Mouse (Mus musculus) spleen, postnatal 10 days (tissue): ENCODE results near the gene Syt16.

Source experiments
- DNase-seq, 2 experiments: peaks; one replicate each; pipeline ENCODE4 v3.0.0; 2021 to 2022; ENCODE audit warnings: low spot score in 2 of 2

Syt16 gene

DNA sequence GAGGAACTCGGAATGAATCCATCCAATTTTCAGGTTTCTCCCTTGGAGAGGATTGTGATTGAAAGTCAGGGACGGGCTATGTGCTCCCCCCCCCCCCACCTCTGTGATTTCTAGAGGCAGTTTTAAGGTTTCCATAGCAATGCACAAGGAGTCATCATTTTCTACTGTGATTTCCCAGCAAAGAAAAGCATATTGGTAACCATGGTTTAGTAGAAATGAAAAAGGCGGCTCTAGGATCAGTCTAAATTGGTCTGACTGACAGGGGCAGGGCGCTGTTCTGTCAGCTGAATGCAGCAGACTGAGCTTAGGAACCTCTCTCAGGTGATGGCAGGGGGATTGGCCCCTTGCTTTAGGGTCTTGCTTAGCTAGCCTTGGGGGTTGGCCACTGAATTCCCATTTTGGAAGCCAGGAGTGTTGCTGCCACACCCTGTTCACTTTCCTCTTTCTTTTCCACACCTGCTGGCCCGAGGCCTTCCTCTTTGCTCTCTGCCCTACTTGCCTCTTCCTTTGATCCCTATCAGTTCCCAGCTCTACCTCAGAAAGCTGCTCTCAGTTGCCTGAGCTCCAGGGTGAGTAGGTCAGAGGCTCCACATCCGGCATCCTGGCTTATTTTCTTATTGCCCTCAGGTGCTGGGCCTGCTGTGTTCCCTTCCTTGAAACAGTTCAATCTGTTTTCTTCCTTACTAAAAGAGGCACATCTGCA lies 108.5 kb downstream of the Syt16 start:
- no peak for DNase-seq

DNA sequence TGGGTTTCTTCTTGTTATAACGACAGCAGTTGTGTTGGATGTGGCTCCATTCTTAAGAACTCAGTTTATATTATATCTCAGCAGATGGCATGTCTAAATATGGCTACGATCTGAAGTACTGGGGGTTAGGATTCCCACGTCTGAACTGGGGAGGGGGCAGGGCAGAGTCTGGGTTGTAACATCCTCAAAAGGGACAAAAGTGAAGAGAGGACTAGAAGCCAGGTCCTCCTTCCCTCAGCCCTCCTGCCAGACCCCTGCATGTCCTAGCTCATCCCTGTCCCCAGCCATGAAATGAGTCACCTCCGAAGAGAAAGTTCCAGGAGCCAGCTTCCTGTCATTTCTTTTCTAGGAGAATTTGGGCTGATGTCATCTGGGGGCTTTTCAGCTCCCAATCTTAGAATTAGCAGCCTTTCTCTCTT lies 111.2 kb downstream of the Syt16 start:
- DNase-seq, result no peak

DNA sequence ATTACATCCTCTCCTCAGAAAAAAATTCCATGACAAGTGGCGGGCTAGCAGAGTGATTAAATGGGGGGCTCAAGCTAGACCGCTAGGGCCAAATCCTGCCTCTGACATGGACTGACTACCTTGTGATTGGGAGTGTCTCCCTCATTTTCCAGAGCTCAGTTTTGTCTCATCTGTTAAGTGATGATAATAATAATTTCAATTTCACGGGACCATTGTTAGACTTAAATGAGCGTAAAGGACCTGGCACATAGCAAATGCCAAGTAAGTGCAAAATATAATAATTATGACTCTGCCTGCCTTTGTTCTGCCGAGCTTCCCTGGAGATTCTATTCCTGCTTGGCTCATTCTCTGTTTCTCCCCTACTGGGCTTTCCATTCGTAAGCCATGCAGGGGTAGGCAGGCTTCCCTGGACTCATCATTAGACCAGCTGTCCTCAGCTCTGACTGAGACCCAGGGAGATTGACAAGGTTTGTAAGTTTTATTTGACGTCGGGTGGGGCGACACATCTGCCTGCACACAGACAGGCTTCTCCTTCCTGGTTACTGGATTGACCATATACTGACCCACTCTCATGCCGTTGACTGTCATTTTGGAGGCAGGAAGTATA lies 112.1 kb downstream of the Syt16 start:
- DNase-seq, result no peak

DNA sequence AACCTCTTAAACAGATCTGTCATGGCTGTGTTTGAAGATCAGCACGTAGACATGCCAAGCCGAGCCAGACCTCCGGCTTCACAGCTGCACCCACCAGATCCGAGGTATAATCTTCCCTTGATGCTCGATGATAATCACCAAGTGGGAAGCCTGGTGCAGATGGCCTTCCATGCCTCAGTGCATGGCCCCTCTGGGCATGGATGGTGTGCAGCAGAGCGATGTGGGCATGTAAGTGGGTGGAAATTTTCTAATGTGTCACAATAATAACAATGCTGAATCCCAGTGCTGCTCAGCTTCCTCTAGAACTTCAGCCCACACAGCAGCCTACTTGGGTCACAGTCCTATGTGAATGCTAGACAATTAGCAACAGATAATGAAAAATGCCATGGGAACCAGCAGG lies 119.4 kb downstream of the Syt16 start:
- no peak for DNase-seq

DNA sequence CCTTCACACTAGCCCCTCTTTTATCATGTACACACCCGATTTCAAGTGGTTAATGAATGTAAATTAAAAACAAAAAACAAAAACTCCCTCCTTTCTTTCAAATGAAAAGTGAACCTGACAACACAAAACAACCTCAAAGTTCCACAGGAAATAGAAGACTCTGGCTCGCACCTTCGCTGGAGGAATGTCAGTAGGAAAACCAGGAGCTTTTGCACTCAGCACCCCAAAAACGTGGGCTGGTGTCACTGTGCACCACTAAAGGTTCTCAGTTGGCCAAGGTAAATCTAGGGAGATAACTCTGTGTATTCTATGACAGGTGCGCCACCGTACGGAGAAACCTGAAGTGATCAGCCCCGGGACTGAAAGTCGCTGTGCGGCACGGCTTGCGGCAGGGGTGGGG lies 128.3 kb downstream of the Syt16 start:
- no peak for DNase-seq

DNA sequence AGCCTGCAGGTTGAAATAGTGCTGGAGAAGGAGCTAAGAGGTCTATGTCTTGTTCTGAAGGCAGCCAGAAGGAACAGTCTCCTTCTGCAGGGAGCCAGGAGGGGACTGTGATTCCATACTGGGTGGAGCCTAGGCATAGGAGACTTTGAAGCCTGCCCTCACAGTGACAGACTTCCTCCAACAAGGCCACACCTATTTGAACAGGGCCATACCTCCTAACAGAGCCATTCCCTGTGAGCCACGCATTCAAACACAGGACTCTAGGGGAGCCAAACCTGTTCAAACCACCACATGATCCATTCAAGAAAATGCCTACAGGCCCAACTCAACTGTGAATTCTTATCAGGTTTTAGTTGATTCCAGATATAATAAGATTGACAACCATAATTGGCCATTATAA lies 130.8 kb downstream of the Syt16 start:
- no peak for DNase-seq

DNA sequence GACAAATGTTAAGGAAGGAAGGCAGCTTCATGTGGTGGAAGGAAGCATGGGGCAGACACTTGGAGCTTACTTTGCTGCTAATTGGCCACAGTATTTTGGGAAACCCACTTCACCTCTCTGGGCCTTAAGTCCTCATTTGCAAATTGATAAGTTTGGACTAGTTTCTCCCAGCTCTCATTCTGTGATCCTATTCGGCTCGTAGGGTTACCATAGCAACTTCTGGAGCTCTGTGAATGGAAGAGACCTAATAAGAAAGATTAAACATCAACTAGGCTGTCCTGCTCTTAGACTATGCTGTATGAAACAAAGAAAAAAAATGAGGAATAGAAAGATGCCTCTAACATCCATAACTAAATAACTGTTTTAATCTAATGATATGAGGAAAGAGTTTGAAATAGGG lies 134.3 kb downstream of the Syt16 start:
- DNase-seq, result no peak

DNA sequence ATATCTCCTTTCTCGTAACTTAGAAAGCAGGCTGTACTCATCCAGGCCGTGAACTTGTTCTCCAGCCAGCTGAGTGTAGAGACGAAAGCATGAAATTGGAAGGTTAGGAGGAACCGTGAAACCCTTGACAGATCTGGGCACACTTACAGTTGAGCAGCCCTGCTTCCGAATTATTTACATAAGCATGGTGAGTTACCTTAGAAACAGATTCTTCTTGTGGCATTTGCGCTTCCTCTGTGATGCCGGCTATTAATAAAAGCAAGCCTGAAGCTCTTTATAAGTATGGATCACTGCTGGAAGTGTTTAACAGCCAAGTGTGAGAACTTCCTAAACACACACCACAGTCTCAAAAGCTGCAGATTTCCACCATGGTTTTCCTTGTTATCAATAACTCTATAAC lies 144.7 kb downstream of the Syt16 start:
- DNase-seq, result no peak

DNA sequence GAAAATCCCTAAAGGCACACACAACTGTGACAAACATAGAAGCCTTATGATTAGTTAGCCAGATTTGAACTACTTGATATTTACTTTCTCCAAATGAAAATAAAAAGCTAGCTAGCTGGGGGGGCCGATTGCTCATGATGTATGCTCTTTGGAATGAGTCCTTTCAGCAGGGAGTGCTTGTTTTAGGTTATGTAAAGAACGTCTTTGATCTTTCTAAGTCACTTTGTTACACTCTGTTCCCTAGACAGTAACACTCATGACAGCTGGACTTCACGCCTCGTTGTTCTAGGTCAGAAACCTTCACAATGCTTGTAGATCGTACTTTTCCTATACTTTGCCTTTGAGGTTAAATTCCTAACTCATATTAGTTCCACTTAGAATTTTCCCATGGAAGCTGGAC lies 146.9 kb downstream of the Syt16 start:
- DNase-seq, result no peak

DNA sequence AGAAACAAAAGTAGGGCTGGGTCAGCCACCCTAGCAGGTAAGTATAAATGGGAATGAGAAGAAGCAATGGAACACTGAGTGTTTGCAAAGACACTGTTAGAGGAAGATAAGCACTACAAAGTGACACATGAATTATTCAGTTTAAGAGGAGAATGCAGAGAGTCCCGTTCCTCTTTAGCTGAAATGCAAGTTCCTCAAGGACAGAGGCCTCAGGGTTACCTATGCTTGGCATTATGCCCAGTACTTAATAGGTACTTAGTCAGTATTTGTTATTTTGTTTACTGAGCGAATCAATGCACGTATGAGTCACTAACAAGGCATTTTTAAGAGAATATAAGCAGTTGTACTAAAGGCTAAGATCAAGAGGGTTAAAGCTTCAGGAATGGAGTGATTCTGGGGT lies 163.3 kb downstream of the Syt16 start:
- DNase-seq, result no peak

DNA sequence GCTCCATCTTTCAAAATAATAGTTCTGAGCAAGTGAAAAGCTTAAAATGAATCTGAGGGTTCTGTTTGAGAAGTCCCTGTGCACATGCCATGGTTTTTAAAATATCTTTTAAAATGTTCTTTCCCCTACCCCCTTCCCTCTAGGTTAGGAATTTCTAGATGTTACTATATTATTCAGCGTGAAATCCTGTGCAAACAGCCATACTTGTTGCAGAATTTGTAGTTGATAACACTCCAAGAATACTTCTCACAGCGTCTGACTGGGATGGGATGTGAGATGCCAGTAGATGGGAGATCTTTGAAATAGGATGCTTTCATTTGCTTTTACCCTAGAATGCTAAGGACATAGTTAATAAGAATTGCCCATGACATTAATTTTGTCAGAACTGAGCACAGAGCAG lies 165.6 kb downstream of the Syt16 start:
- DNase-seq, result no peak

DNA sequence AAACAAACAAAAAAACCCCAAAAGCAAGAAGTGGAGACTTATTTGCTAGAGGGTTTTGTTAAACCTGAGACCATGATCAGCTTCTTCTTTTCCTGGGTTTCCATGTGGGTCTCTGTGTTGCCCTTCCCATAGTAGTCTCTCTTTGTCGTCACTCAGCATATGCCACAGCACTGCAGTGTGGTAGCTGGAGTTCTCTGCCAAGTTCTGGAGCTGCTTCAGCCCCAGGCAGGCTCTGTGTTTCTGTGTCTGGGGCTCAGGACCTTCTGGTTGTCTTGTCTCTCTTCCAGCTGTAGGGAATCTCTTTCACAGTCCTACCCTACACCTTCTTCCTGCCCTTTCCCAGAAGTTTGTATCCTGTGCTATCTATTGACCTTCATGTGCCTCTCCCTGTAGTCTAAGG lies 173.8 kb downstream of the Syt16 start:
- DNase-seq, result no peak

DNA sequence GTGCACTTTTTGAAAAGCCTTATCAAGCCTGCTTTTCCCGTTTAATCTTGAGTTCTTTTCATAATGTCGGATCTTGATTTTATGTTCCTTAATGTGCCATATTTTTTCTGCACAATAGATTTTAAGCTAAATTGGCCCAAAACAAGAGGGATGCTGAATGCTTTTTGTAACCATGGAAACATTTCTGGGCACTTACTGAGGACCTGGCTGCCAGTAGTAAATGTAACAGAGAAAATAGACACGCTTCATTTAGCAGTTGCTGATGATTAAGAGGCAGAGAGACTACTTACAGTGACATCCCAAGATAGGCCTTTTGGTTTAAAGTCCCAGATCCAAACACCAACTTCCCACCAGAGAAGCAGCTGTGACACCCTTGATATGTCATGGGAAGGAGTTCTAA lies 176.4 kb downstream of the Syt16 start:
- DNase-seq, result no peak

DNA sequence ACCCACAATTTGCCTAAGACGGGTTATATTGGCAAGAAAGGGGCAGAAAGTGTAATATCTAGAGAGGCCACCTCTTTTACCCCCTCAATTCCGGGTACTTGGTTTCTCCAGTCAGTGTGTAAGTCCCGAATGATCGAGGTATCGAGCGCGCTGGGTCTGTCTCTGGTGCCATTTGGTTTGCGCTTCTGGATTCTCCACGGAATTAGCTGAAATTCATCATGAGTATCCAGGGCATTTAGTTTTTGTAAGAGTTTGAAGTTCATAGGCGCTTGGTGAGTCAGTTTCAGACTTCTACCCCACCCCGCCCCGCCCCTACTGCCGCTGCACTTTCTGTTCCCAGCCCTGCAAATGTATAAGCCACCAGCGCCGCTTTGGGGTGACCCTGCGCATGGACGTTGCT lies 187.1 kb downstream of the Syt16 start:
- no peak for DNase-seq

DNA sequence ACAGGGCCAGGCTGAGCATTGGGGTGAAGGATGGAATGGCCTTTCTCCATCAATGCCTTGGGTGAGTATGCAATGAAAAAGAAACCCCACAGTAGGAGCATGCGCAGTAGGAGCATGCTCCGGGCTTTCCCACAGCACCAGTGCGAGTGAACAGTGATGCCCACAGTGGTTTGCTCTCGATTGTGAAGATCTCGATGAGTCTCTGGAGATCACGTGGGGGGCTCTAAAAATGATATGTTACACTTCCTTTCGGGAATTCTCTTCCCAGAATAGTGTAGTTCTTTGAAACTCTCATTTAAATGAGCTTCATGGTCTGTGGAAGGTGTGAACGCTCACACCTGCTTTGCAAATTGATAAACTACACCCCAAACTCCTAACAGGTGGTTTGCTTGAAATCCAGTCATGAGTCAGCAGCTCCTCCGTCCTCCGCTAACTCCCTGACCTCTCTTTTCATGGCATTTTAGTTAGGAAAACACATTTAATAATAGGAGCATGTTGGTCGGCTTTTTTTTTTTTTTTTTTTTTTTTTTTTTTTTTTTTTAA lies 190.9 kb downstream of the Syt16 start:
- no peak for DNase-seq

DNA sequence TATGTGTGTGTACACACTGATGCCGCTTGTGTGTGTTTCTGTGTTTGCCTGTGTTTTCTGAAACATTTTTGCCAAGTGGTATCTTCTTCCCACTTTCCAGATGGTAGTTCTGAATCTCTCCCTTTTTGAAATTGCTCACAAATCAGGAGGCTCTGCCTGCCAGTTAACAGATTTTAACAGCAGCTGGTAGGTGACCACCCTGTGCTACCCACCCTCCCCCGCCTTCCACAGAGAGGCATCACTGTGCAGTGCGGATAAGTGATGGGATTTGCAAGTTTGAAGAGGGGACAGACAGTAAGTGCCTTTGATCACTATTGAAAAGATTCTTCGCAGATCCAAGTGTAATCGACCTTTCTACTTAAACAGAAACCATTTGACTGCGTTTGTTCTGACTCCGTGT lies 191.4 kb downstream of the Syt16 start:
- no peak for DNase-seq

DNA sequence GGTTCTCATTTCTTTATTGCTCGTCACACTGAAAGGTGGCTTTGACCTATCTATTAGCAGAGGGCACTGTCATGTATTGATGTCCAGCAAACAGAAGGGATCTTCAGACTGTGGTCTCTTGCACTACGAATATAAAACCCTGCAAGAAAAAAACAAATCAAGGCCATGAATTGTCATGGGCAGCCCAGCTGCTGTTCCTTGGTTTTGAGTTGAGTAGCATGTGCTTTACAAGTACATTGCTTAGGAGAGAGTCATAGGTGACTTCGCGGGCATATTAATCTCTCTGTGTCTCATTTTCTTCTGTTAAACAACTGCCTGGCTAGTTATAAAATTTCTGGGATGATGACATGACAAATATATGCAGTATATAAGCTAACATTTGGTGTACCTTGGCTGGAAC lies 192.4 kb downstream of the Syt16 start:
- no peak for DNase-seq

DNA sequence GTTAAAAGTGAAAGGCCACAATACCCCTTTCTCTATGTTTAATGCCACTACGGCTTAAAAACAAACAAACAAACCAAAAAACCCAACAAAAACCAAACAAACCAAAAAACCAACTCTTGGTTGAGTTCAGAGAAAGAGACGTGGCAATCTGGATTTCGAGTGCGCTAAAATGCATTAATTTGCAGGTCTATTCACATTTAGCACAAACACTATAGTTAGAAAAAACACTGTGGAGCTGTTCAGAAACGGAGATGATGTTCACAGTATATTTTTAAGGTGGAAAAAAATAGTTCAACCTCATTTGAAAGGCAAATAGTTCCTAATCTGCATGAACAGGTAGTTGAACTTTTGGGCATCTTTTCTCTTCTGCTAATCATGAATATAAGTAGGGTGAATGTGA lies 192.8 kb downstream of the Syt16 start:
- no peak for DNase-seq

DNA sequence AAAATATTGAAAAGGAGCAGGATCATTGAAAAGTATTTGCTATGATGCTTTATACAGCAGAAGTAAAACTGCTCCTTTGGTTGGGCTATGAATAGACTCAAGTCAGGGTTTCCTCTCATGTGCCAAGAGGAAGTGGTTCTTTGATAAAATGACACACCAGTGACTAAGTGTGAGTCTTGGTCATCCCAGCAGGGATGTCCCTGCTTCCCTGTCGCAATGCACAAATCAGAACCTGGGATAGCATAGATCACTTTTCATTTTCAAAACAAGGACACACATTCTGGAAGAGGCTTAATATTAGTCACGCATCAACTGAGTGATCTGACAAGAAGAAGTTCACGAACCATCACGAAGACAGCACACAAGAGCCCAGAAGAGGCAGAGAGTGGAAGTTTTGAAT lies 195.1 kb downstream of the Syt16 start:
- no peak for DNase-seq

DNA sequence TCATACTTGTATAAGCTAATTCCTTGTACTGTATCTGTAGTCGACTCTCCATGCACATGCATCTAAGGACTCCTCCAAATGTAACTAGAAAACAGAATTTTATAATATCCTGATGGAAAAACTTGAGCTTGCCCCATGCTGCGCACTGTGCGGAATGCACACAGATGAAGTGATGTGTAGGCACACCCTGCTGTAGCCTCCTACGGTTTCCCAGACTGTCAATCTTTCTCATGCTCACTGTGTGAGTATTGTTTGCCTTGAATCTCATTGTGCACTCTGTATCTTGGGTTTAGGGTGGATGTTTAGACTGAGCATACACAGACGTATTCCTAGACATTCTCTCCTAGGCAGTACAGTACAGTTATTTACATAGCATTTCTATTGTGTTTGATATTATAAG lies 203.9 kb downstream of the Syt16 start:
- DNase-seq, result no peak

DNA sequence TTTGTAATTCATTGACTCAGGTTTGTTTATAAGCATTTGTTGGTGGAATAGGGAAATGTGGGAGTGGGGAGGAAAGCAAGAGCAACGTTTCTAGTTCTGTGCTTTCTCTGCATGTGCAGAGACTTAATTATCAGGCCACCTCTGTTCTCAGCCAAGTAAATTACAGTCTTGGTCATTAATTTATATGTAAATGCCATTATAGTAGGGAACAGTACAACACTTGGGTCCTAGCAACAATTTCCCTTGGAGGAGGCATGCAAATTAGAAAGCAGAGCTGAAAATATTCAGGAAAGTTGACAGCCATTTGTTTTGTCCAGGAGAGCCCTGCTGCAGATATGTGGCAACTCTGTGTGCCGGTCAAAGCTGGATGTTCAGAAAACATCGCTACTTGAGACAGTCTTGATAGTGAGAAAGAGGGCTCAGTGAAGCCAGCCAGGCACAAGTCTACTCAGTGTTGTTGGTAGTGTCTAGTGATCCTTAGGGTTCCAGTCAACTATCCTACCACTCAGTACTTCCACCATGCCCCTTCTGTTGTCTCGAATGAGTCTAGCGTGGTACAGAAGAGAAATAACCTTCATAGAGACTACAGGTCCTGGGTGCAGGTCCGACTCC lies 205.1 kb downstream of the Syt16 start:
- DNase-seq, result no peak

DNA sequence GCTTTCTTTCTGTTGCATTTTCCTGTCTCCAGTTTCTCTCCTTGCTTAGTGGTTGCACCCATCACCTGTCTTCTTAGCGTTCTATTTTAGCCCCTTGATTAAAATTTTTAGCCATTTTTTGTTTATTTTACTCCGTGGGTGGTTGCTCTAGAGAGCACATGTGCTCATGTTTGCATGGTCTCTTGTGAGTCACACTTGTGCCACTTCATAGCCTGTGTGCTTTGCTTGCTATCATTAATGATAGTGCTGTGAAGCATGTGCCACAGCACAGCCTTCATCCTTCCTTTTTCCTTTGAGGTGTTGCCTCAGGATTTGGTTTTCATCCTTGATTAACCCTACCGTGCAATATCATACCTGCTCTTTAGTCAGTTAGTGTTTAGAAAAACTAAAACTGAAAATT lies 214.7 kb downstream of the Syt16 start:
- DNase-seq, result no peak

DNA sequence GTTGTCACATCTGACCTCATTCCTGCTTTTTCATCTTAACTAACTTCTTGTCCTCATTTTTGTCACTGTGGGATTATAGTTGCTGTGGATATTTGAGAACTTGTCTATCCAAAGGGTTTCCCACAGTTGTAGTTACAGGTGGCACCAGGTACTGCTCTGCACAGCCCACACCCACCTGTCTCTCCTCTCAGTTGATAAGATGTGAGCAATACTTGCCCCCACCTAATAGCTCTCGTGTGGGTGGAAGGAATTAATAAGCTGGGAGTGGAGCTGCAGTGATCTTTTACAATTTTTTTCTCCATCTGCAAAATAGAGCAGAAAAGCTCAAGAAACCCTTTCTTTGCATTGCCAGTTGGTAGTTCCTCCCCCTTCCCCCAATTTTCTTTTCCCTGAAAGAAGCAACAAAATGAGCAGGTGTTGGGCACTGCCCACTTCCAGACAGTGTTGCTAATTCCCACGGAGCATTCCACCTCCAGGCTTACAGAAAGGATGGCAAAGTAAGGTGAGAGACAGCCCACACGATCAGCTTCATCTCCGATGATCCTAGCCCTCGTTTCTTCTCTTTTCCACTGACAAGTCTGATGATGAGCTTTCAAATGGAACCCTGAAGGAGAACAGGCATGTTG lies 218.8 kb downstream of the Syt16 start:
- DNase-seq, result no peak
